Mouse (Mus musculus): ENCODE data around the gene Ddx39b. TPM values are rescaled to one million over a fixed set of nuclear protein-coding genes. Genes with fewer than 3 reads are reported as not detected.
"Not testable (repeated sequence)": the region's sequence is repeated elsewhere in the genome, so short reads cannot be mapped to it uniquely, and the experiment has no call there.

The Ddx39b gene
- total RNA-seq, 2 experiments from 2014 or later: 221 to 550 TPM

DNA sequence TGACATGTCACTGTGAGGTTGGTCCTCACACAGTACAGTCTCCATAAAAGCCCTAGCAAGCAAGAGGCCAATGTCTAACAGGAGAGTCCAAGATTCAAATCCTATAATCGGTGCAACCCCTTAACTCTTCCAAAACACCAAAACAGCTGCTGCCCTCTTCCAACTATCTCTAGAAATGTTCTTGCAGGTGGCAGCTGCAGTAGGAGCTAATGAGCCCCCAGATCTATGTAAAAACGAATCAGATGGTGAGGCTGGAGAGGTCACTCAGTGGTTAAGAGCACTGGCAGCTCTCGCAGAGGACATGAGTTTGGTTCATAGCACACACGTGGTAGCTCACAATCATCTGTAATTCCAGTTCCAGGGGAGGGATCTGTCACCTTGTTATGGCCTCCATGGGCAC, 14.2 kb downstream of the Ddx39b start:
- no peak for ATAC-seq (replicated peaks; ENCODE audit: low FRiP score, low TSS enrichment, poor library complexity, severe bottlenecking)

DNA sequence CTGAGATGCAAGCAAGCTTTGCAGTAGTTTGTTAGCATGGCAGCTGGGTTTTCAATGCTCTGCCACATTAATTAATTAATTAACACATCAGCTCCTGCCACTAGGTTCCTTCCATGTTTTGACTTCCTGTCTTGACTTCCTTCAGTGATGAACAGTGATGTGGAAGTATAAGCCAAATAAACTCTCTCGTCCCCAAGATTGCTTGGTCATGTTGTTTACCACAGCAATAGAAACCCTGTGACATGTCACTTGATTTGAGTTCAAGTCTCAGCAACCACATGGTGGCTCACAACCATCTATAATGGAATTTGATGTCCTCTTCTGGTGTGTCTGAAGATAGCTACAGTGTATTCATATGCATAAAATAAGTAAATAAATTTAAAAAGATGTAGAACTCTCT, 15.8 kb downstream of the Ddx39b start:
- no peak for ATAC-seq (replicated peaks; ENCODE audit: low FRiP score, low TSS enrichment, poor library complexity, severe bottlenecking)

DNA sequence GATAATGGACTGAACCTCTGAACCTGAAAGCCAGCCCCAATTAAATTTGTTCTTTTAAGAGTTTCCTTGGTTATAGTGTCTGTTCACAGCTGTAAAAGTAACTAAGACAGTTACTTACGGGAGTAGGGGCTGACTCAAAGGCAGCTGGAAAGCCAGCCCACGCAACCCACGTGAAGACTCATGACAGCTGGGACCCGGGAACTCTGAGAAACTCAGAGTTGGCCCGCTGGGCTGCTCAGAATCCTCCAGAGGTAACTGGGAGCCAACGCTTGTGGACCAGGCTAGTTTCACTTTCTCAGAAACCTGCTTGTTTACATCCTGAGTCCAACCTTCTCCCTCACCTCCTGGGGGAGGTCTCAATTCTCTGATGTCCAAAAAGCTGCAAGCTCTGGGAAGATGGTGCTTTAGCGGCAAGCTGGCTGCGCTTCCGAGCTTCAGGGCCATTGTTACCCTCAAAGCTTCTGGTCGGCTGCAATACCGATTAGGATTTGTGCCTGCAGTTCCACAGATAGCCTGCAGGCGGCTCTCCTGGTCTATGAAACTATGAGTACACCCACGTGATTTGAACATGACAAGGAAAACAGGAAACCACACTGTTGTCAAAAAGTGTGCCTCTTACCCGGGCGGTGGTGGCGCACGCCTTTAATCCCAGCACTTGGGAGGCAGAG, 16.4 kb downstream of the Ddx39b start:
- peak; percentile 59 for ATAC-seq (replicated peaks; ENCODE audit: low FRiP score, low TSS enrichment, poor library complexity, severe bottlenecking)

DNA sequence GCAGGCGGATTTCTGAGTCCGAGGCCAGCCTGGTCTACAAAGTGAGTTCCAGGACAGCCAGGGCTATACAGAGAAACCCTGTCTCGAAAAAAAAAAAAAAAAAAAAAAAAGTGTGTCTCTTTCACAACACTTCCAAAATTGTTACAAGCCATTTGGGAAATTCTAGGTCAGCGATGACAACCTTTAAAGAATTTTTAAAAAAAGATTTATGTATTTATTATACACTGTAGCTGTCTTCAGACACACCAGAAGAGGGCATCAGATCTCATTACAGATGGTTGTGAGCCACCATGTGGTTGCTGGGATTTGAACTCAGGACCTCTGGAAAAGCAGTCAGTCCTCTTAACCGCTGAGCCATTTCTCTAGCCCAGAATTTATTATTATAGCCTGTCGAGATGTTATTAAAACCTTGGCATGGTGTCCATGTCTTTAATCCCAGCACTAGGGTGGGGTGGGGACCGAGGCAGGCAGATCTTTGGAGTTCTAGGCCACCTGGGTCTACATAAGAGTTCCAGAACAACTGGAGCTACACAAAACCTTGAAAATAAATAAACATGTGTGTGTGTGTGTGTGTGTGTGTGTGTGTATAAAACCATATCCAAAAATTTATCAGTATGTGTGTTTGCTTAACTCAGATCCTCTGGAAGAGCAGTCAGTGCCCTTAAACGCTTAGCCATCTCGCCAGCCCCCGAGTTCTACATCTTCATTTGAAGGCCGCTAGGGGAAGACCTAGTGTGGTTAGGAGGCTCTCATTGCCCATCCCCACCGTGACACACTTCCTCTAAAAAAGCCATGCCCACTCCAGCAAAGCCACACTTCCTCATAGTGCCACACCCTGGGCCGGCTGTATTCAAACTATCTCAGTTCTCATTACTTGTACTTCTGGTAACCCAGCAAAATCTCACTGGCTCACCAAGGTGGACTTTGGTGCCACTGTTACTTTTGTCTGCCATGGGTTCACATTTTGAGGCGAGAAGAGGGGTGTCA, 17.2 kb downstream of the Ddx39b start:
- peak; percentile 59 for ATAC-seq (replicated peaks; ENCODE audit: low FRiP score, low TSS enrichment, poor library complexity, severe bottlenecking)

DNA sequence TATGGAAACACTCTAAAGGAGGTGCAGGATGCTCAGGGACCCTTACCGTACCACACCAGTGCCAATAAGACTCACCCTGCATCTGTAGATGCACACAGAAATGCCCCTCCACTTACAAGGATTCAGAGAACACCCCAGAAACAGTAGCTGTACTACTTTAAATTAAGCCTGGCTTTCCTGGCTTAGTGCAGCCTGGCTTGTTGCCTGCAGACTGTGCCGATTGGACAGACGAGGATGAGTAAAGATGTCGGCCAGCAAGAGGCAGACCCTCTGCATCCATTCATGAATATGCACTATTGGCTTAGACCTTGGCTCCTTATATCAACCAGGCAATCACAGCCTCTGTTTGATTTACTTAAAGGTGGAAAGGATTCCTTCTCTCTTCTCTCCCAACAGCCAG, 18.1 kb downstream of the Ddx39b start:
- no peak for ATAC-seq (replicated peaks; ENCODE audit: low FRiP score, low TSS enrichment, poor library complexity, severe bottlenecking)

DNA sequence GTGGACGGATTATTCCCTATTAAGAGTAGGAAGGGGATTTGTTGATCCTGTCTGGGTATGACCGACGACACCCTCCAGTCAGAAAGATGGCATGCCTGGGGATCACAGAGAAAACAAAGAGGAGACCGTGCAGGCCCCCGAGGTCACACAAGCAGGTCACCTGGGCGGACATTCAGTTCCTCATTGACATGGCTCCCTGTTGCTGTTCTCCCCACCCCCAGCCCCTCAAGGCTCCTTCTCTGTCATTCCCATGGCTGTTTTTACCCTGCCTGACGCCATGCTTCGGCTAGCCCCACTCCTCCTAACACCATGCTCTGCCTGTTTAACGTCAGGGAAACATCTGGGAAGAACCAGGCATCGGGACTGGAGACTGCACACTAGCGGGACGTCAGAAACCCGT, 20.1 kb downstream of the Ddx39b start:
- no peak for ATAC-seq (replicated peaks; ENCODE audit: low FRiP score, low TSS enrichment, poor library complexity, severe bottlenecking)

DNA sequence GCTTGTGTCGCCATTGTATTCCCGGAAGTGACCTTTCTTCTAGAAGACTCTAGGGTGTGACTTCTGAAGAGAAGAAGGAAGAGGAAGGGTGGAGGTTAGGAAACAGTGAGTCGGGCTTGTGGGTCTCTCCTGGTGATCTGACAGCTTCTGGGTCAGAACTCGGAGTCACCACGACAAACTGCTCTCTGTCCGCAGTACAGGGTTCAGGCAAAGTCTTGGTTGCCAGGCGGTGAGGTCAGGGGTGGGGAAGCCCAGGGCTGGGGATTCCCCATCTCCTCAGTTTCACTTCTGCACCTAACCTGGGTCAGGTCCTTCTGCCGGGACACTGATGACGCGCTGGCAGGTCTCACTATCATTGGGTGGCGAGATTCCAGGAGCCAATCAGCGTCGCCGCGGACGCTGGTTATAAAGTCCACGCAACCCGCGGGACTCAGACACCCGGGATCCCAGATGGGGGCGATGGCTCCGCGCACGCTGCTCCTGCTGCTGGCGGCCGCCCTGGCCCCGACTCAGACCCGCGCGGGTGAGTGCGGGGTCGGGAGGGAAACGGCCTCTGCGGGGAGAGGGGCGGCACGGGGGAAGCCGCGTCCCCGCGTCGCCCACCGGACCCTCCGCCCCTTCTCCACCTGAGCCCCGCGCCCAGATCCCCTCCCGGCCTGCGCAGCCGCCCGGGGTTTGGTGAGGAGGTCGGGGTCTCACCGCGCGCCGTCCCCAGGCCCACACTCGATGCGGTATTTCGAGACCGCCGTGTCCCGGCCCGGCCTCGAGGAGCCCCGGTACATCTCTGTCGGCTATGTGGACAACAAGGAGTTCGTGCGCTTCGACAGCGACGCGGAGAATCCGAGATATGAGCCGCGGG, 21.3 kb downstream of the Ddx39b start, which contains the start of gene H2-D1:
Gene H2-D1, plus strand, starts transcription at position 67 of the 859 bp plus-strand sequence.
- peak; percentile 91 for ATAC-seq (replicated peaks; ENCODE audit: low FRiP score, low TSS enrichment, poor library complexity, severe bottlenecking)

DNA sequence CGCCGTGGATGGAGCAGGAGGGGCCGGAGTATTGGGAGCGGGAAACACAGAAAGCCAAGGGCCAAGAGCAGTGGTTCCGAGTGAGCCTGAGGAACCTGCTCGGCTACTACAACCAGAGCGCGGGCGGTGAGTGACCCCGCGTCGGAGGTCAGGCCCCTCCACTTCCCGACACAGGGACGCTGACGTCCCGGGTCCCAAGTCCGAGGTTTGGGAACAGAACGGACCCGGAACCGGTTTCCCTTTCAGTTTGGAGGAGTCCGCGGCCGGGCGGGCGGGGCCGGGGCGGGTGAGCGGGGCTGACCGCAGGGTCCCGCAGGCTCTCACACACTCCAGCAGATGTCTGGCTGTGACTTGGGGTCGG, 22.0 kb downstream of the Ddx39b start:
- ATAC-seq (replicated peaks; ENCODE audit: low FRiP score, low TSS enrichment, poor library complexity, severe bottlenecking): no peak

DNA sequence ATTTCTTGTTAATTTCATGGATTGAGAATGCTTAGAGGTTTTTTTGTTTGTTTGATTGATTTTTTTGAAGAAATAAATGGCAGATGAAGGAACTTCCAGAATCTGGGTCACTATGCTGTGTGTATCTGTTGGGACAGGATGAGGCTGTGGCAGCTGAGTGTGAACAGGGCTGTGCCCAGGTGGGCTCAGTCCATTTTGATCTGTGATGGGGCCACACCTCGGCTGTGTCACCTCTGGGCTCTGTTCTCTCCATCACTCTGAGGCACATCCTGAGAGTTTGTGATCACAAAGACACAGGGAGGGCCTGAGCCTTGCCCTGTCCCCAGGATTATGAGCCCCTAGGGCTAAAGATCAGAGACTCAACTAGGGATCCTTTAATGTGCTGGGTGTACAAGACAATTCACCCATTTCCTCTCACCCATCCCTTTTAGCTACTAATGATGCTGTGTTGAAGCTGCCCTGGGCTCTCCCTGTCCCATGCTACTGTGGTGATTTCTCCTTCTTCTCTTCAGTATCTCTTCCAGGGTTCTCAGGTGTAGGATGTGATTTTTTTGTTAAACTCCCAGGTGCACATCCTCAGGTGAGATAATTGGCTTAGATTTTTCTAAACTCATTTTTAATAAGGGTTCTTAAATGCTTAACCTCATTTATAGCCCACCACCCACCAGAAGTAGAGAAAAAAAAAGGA, 26.0 kb downstream of the Ddx39b start:
- no peak for ATAC-seq (replicated peaks; ENCODE audit: low FRiP score, low TSS enrichment, poor library complexity, severe bottlenecking)

DNA sequence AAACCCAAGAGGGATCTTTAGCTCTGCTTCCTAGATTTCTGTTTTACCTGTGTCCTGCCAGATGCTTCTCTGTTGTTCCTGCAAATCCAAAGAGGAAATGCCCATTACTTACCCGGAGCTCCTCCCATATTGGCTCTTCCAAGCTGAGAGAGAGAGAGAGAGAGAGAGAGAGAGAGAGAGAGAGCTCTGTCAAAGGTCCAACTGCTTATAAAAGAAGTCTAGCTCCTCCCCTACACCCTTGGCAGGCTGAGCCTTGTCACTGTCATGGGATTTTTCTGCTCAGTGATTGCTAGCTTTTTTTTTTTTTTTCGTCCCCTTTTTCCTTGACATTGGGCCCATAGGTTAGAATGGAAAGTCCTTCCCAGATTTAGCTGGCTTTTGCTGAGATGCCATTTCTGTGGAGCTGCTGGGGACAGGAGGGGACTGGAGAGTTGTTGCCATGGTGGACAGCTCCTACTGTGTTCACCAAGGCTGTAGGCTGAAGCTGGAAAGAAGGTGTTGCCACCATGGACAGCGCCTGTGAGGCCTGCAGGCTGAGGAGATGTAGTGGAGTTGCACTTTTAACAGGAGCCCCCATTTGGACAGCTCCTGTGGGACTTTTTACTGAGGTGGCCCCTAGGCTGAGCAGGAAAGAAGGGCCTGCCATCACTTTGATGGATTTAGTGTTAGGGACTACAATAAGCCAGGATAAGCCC, 28.3 kb downstream of the Ddx39b start:
- ATAC-seq (replicated peaks; ENCODE audit: low FRiP score, low TSS enrichment, poor library complexity, severe bottlenecking): peak; percentile 75

DNA sequence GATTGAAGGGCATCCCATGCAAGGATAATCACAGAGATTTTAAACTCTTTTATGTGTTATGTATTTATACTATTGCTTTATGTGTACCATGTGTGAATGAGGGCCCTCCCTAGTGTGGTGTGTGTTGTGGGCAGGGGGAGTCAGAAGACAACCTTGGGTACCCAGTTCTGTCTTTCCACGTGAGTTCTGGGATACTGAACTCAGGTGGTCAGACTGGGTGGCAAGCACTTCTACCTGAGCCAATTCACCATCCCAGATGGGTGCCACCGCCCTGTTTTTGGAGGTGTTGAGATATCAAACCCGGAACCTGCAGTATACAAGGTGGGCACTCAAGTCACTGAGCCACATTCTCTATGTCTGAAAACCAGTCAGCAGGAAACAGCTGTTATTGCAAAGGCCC, 30.7 kb downstream of the Ddx39b start:
- no peak for ATAC-seq (replicated peaks; ENCODE audit: low FRiP score, low TSS enrichment, poor library complexity, severe bottlenecking)

DNA sequence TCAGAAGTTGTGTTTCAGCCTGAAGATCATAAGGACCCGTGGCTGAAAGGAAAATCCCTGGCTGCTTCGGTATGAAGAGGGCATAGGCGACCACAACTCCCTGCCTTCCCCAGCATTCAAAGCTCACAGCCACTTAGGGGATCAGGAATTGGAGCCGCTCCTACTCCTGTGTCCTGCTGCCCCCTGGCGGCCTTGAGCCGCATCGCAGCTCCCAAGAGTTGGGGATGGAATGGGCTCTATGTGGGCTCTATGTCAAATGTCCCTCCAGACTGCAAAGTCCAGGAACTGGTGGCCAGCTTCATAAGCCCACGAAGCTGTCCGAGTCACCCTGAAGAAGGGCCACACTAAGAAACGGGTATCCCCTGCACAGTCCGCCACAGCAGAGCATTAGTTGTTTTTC, 33.2 kb downstream of the Ddx39b start:
- peak; percentile 65 for ATAC-seq (replicated peaks; ENCODE audit: low FRiP score, low TSS enrichment, poor library complexity, severe bottlenecking)

DNA sequence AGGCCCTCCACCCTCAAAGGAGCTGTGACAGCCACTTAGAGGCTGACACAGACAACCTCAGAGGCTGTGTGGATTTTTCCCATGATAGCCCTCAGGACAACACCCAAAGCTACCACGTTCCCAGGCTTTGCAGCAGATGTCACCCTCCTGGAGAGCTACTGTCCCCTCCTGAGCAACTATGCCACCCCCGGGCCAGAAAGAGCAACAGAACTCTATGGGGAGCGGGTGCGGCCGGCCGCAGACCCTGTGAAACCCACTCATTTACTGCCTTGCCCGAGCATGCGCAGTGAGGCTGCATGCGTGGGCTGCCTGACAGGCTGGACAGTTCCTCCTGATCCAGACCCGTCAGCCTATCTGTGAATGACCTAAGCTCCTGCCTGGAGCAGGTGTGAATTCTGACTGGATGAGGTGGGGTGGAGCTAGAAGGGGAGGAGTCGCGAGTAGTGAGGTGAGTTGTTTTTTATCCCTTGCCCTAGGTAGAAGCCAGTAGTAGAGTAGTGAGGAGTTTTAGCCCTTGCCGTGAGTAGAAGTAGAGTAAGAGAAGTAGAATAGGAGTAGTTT, 34.8 kb downstream of the Ddx39b start:
- no peak for ATAC-seq (replicated peaks; ENCODE audit: low FRiP score, low TSS enrichment, poor library complexity, severe bottlenecking)

DNA sequence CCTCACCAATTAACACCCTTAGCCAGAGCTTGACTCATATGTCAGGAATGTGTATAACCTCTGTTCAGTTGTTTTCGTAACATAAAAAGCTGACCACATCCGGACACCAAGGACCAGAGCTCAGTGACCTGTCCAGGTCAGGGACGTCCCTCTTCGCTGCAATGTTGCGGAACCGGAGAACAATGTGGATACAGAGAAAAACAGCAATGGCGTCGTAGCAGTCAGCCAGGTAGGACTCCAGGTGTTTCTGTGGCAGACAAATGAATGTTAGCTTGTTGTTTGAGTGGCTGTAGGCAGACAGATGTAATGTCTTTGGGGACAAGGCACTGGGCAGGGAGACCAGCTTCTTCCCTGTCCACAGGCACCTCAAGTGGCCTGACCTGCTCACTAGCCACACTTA, 36.5 kb downstream of the Ddx39b start:
- ATAC-seq (replicated peaks; ENCODE audit: low FRiP score, low TSS enrichment, poor library complexity, severe bottlenecking): no peak

DNA sequence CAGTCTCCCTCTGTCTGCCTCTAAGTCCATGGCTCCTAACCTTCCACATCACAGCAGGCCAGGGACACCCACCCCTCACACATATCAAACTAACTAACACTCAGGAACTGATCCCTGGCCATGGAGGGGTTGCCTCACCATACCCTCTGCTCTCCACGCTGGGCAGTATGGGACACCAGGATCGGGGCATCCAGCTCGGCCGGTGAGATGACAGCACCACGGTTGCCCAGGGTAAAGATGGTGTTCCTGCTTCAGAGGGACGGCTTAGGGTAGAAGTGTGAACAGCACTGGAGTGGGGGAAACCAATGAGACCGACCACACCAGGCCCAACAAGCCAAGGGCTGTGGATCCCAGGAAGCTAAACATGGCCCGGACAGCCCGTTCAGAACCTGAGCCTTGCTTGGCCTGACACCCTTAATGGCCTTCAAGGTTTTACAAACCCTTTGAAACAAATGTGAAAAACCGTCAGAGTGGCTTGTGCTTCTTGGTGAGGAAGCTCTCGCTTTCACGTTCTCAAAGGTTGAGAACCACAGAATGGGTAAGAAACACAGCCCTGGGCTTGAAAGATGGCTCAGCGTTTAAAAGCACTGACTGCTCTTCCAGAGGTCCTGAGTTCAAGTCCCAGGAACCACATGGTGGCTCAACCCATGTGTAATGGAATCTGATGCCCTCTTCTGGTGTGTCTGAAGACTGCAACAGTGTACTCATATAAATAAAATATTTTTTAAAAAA, 37.6 kb downstream of the Ddx39b start:
- ATAC-seq (replicated peaks; ENCODE audit: low FRiP score, low TSS enrichment, poor library complexity, severe bottlenecking): no peak

DNA sequence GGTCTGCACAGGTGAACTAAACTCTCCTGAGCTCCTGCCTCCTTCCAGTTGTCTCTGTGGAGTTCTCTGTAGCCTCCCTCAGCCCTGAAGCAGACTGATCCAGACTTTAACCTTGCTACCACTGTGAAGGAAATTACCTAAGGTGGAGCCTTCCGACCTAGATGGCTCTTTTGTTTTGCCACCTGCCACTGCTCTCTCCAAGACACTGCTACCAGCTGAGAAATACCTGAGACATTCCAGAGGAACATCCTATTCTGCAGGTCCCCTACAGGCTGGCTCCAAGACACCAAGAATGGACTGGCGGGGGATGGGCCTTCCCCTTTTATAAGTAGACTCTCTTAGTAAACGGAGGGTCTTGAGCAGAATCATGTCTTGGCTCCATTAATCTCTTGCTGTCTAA, 38.7 kb downstream of the Ddx39b start:
- no peak for ATAC-seq (replicated peaks; ENCODE audit: low FRiP score, low TSS enrichment, poor library complexity, severe bottlenecking)

DNA sequence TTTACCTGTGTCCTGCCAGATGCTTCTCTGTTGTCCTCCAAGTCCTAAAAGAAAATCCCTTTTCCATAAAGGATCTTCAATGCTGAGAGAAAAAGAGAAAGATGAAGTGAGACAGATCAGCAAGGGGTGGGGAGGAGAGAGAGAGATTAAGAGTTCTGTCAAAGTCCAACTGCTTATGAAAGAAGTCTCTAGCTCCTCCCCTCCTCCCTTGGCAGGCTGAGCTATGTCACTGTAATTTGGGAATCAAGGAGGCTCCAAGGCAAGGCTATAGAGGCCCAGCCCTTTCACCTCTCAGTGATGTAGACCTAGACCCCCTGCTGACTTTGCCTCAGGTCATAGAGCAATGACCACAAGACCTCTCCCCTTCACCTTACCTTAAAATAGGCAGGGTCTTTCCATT, 43.9 kb downstream of the Ddx39b start:
- ATAC-seq (replicated peaks; ENCODE audit: low FRiP score, low TSS enrichment, poor library complexity, severe bottlenecking): no peak

DNA sequence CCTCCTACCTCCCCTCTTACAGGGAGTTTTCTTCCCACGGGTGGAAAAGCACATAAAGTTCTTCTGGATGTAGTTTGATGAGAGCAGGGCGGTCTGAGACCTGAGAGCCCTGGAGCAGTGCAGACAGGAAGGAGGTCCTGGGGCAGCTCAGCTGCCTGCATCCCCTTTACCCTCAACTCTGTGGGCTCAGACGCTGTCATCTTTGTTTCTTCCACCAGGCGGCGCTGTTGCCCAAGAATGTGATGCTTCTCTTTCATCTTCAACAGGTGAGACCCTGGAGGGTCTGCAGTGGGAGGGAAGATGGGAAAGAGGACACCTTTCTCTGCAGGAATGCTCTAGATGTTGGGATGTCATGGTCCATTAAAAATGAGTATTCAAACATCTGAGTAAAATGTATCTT, 54.2 kb downstream of the Ddx39b start:
- not testable (repeated sequence) for ATAC-seq (replicated peaks; ENCODE audit: low FRiP score, low TSS enrichment, poor library complexity, severe bottlenecking)

All from megakaryocyte-erythroid progenitor cell, adult 5-6 weeks (primary cell).